ENCODE assay signal across 9 mouse cellular contexts in the genomic region with DNA sequence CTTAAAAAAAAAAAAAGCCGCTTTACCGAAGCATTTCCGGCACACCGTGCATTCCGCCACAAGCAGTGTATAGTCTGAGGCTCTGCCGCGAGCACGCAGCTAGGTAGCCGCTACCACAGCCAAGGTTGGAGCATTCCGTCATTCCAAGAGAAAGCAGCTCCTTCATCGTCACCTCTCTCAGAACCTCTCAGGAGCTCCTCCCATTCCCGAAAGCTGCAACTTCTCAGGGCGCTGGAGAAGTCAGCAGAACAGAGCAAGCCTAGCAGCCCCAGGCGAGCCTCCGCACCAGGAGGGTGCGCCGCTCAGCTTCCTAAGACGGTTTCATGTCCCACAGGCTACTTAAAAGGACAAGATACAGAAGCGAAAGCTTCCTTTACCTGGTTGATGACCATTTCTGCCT. TPM values are rescaled to one million over a fixed set of nuclear protein-coding genes. Genes with fewer than 3 reads are reported as not detected.
DNase-seq lines count a peak whose midpoint lies in the region; ATAC-seq and TF ChIP-seq lines count a peak whose summit lies in the region.
"Had no signal": no experiment of that assay in that cellular context is flagged by ENCODE, and none has a peak within 500 bp of the region (broad histone marks: within the 10 kb centered on the region; RNA-seq: fewer than 3 reads in every experiment).

No protein-coding gene starts in this region.

- ATAC-seq in inflammation-experienced regulatory T-cells, adult 6 months = no peak
- ATAC-seq in monocyte, adult 5-6 weeks (replicated peaks; ENCODE audit: insufficient number of reproducible peaks, low FRiP score, low TSS enrichment, poor library complexity, severe bottlenecking) = no peak

- no peak for DNase-seq in gastrocnemius, adult 2 months
- DNase-seq in gastrocnemius, postnatal 36 days = no peak
- peak; percentile 77 for DNase-seq in ES-CJ7 (ENCODE audit: low read depth, low spot score)
- DNase-seq in heart, postnatal 14 days = peak; percentile 36 to 52
- peak; percentile 49 for DNase-seq in lung, postnatal 14 days
- DNase-seq in left cerebral cortex, postnatal 4 days = no peak

- no peak for TF ChIP-seq CTCF in gastrocnemius, adult 2 months (IDR thresholded peaks at IDR 0.05)

- no peak overlapping the region for H3K27ac ChIP-seq in gastrocnemius, adult 2 months
- H3K27ac ChIP-seq: forebrain, embryonic 12.5 days had no signal

- intact Hi-C loops in gastrocnemius, adult 2 months (cut with DNase I) = no loop called here
- intact Hi-C loops in gastrocnemius, postnatal 36 days (cut with DNase I) = no loop called here
- intact Hi-C loops in heart, postnatal 14 days (cut with DNase I) = no loop called here
- intact Hi-C loops in left cerebral cortex, postnatal 4 days (cut with DNase I) = no loop called here

- H3K4me3 ChIP-seq in gastrocnemius, adult 2 months = peak overlapping the region; percentile 48
- H3K4me3 ChIP-seq: forebrain, embryonic 12.5 days had no signal

RNA-seq across cellular contexts. Expression of a gene that starts 24.1 kb away (rescaled TPM):
- 10 to 100 TPM; 80.3 to 85.3 TPM for total RNA-seq in gastrocnemius, adult 2 months (2021)
- total RNA-seq in gastrocnemius, postnatal 36 days (2021) = 10 to 100 TPM; 71.2 to 79.0 TPM
- 10 to 100 TPM; 60.7 to 66.1 TPM for total RNA-seq in heart, postnatal 14 days (2021)
- 100 to 1,000 TPM; 121 to 129 TPM for total RNA-seq in left cerebral cortex, postnatal 4 days (2021)
- 100 to 1,000 TPM; 140 to 178 (median 146) TPM for polyA plus RNA-seq in inflammation-experienced regulatory T-cells, adult 6 months (2017; shearing (Covaris generic))
- 208 to 256 TPM (median 242 TPM) in 3 replicates for total RNA-seq in monocyte, adult 5-6 weeks (2017)

Comparison
In these comparisons a context has a peak if more than half of its experiments do, and no peak if none do; other contexts are left out.
1. DNase-seq: peak in ES-CJ7 (single experiment), heart, postnatal 14 days (2 of 2) and lung, postnatal 14 days (single experiment); none in gastrocnemius, adult 2 months (single experiment), gastrocnemius, postnatal 36 days (0 of 2) and left cerebral cortex, postnatal 4 days (single experiment).